Mouse (Mus musculus) 3134 (cell line): ENCODE measurements around the gene Slc37a4.
"Not testable (repeated sequence)": the region's sequence is repeated elsewhere in the genome, so short reads cannot be mapped to it uniquely, and the experiment has no call there.

Source experiments
- DNase-seq: peaks from one replicate; pipeline ENCODE4 v3.0.0-alpha.2; 2011; ENCODE audit warnings: low spot score; ENCODE audit not compliant: insufficient read length; ENCODE audit errors: extremely low read depth

The Slc37a4 gene

DNA sequence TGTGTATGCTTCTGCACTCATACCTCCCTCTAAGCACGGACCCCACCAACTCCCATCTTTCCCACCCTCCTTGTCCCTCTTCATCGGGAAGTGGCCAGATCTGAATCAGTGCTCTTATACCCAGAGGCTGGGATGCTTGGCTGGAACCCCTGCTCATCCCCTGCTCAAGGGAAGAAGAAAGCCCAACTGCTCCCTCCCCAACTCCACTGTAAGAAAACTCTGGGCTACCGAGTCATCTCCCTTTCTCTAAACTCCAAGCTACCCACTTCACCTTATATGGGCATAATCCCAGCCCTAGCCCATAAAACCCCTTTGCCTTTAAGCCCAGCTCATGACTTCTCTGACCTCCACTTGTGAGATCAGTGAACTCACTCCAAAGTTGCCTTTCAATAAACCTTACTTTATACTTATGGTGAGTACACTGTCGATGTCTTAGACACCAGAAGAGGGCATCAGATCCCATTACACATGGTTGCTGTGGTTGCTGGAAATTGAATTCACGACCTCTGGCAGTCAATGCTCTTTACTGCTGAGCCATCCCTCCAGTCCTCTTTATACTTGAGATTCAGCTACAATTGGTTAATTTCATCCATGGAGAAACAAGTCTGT lies 36.0 kb downstream of the Slc37a4 start:
- no peak for DNase-seq

DNA sequence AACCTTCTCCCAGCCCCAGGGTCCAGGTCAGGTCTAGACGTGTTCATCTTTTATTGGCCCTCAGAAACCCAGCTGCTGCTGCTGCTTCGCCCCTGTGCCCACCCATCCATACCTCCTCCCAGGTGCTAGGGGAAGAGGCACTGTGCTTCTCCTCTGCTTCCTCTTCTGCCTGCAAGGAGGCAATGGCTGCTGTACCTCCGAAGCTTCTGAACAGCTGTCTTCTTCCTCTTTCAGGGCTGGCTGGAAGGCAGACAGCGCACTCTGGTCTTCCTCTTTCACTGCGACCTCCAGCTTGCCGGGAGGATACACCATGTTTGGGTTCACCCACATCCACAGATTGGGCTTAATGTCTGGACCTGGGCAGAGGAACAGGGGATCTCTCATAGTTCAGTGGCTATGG lies 39.1 kb downstream of the Slc37a4 start:
- no peak for DNase-seq

DNA sequence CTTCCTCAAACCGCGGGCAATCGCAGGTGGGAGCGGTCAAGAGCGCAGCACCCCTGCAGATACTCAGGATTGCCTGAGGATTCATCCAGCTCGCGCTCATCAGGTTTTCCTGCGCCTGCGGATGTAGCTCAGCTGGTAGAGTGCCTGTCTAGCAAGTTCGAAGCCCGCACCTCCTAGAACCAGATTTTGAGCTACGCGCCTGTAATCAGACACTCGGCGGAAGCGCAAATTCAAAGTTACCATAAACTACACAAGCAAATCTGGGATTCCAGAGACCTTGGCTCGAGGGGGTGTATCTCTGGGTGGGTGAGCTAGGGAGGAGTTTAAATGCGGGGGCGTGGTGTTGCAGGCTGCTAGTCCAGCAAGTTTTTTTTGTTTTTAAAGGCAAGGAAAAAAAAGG lies 44.3 kb downstream of the Slc37a4 start, which contains the start of gene Foxr1:
TSS of gene Foxr1 (minus strand) at position 176 of the 400 bp plus-strand sequence.
- no peak for DNase-seq

DNA sequence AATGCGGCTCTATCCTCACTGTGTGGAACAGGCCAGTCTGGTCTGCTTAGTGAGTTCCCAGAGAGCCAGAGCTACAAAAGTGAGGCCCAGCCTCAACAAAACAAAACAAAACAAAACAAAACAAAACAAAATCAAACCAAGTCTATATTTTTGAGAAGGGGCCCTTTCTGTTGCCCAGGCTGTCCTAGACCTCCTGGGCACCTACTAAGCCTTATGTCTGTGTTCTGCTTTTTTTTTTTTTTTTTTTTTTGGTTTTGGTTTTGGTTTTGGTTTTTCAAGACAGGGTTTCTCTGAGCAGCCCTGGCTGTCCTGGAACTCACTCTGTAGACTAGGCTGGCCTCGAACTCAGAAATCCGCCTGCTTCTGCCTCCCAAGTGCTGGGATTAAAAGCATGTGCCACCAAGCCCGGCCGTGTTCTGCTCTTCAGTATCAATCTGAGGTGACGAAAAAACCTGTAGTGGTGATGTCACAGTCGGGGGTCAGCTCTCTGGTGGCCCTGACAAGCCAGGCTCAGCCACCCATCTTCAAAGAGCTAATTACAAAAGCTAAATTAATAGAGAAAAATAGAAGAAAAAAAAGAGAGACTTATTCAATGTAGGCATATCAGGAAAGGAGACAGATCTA lies 47.9 kb downstream of the Slc37a4 start:
- not testable (repeated sequence) for DNase-seq

DNA sequence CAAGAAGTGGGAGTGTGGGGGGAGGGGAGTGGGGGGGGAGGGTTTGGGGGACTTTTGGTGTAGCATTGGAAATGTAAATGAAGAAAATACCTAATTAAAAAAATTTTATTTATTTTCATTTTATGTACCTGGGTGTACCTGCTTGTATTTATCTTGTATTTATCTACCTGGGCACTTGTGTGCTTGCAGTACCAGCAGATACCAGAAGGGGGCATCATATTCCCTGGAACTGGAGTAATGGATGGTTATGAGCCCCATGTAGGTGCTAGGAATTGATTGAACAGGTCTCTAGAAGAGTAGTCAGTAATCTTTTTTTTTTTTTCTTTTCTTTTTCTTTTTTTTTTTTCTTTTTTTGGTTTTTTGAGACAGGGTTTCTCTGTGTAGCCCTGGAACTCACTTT lies 53.7 kb downstream of the Slc37a4 start:
- no peak for DNase-seq
